Mouse (Mus musculus) urinary bladder, postnatal 4 days (tissue): Measurements from ENCODE around the gene Olfr920.

ENCODE experiments used
- DNase-seq, 2 experiments: peaks; one replicate each; pipeline ENCODE4 v3.0.0; 2021 to 2022; ENCODE audit warnings: low spot score in 2 of 2

Gene Olfr920

DNA sequence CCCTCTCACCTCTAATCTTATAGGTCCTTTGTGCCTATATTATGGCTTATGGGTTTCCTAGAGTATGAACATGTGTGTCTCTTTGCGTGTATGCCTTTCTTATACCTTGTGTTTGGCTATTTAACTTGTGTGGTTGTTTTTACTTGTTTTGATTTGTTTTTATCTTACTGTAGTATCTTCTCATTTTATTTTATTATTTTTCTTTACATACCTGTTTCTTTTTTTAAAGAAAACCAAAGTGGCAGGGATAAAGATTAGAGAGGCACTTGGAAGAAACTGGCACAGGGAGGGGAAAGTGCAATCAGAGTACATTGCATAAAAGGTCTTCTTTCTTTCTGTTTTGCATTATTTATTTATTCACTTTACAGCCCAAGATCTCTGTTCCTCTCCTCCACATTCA is at the start of gene Olfr920:
Gene Olfr920, plus strand, starts transcription at position 301 of the 400 bp plus-strand sequence.
- DNase-seq: no peak

GRCm38 (mm10) chr9:38718102-38718501 is 34.0 kb upstream of the Olfr920 start, which contains the start of gene Vwa5a:
Gene Vwa5a (plus strand): TSS chr9:38718268.
- DNase-seq: no peak

DNA sequence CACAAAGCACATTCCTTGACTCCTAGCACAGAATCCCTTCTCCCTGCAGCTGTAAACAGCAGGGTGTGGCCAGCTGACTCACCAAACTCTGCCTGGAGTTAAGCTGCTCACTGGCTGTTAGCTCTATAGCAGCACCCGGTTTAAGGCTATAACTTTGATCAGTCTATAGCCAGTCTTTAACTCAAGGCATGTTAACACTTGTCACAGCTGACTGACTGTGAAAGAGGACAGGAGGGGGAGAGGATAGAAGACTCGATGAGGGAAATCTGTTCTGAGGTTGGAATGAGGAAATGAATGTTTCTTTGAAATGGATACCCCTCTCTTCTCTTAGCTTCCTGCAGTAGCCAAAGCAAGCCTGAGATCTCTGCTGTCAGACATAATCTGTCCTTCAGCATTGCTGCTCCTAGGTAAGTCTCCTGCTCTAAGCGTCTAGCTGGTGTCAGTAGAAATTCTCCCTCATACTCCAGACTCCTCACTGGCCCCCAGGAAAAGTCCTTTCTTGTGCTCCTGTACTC is 33.1 kb upstream of the Olfr920 start:
- no peak for DNase-seq

DNA sequence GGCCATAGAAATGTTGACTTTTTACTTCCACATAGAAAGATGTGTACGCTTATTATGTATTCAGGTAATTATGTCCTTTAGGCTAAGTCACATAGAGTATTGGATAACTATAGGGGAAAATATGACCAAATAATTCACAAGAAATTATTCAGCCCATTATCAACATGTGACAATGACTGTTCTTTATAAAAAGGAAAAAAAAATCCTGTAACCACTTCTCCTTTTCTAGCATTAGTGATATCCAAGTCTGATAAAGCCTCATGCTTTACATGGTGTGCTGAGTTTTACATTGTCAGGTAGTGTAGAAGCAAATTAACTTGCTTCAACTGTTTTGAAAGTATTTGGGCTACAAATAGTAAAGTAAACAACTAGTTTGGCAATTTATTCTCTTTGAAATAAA is 28.1 kb upstream of the Olfr920 start:
- DNase-seq: no peak

- DNase-seq: no peak
These were observed 23.9 kb upstream of the Olfr920 start for GRCm38 (mm10) chr9:38728218-38728617.

- DNase-seq: no peak
These were observed 10.7 kb upstream of the Olfr920 start for GRCm38 (mm10) chr9:38741408-38741807.

- DNase-seq: no peak
These were observed 7.3 kb upstream of the Olfr920 start for GRCm38 (mm10) chr9:38744619-38745315.

DNA sequence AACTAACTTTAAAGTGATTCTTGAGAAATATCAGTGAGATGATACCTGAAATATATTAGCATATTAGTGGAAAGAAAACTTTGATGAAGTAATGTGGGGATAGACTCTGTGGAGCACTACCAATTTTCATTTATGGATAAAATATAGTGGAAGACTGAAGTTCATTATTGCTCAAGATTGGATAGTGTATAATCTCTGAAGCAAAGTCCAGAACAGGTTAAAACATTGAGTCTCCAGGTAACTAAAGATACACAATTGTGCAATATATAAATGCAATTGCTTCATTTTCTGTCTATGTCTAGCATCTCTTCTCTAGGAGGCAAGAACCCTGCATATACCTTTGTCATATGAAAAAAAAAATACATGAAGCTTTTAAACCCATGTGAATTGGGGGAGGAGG is 20.7 kb downstream of the Olfr920 start, which contains the start of gene Olfr921:
Gene Olfr921, plus strand, starts transcription at position 301 of the 400 bp plus-strand sequence.
- DNase-seq: no peak

DNA sequence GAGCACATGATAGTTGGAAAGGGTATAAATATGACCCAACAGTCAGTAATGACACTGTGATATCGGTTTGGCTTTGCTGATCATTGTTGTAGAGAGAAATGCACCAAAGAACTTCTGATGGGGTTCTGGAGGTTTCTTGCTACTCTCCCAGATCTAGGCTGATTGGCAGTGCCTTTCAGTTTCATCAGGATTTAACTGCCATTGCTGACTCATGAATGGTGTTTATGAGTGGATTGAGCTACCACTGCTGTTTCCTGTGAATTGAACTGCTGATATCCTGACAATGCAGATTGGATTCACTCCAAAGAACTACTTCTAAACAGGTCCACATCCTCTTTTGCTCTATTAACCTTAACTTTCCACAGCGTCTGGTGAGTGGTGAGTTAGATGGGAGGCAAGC is 40.6 kb downstream of the Olfr920 start:
- DNase-seq: no peak

DNA sequence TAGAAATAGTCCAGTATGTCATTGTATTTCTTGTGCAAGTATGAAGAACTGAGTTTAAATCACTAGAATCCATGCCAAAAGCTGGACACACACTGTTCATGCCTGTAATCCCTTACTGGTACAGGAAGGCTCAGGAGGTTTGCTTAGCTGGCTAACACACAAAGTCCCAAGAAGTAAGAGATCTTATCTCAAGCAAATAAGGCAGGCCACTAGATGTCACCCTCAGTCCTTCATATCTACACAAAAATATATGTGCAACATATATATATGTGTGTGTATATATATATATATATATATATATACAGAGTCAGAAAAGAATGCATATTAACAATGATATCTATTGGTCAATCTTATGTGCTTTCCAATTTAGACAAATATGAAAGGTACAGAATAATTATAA is 53.6 kb downstream of the Olfr920 start:
- no peak for DNase-seq
